11 mouse cellular contexts compared by ENCODE assay signal in genomic region chr4:98778219-98778618, GRCm38 (mm10). TPM values are rescaled to one million over a fixed set of nuclear protein-coding genes. Genes with fewer than 3 reads are reported as not detected.
A peak's percentile ranks its signal among the peaks of the same experiment; 100 is the strongest.
DNase-seq lines count a peak whose midpoint lies in the region; ATAC-seq and TF ChIP-seq lines count a peak whose summit lies in the region.
"Had no signal": no experiment of that assay in that cellular context is flagged by ENCODE, and none has a peak within 500 bp of the region (broad histone marks: within the 10 kb centered on the region; RNA-seq: fewer than 3 reads in every experiment).

No protein-coding gene starts in this region.

- H3K9ac ChIP-seq in kidney, embryonic 14.5 days (ENCODE audit: low read depth, low read length): no peak overlapping the region
- no peak overlapping the region for H3K9ac ChIP-seq in embryonic facial prominence, embryonic 15.5 days
- H3K9ac ChIP-seq in hindbrain, embryonic 13.5 days: peak overlapping the region; percentile 39
- H3K9ac ChIP-seq in midbrain, postnatal 0 days (replicated peaks; ENCODE audit: low read length, poor library complexity, severe bottlenecking): no peak overlapping the region
- H3K9ac ChIP-seq: liver, embryonic 14.5 days had no signal

- no peaks in the 10 kb centered on the region for H3K27me3 ChIP-seq in kidney, embryonic 14.5 days (ENCODE audit: control insufficient read depth, insufficient read depth, low read length)
- peaks cover 3% of the 10 kb centered on the region; the same call in 1 of the 2 replicates for H3K27me3 ChIP-seq in embryonic facial prominence, embryonic 15.5 days
- peaks cover 15% of the 10 kb centered on the region for H3K27me3 ChIP-seq in hindbrain, embryonic 13.5 days
- H3K27me3 ChIP-seq in midbrain, postnatal 0 days (ENCODE audit: insufficient read depth, low read length): no peaks in the 10 kb centered on the region

- peaks cover 13% of the 10 kb centered on the region; the same call in 1 of the 2 replicates for H3K4me1 ChIP-seq in kidney, embryonic 14.5 days (ENCODE audit: control insufficient read depth, insufficient read depth, low read length)
- H3K4me1 ChIP-seq in embryonic facial prominence, embryonic 15.5 days: peaks cover 33% of the 10 kb centered on the region
- peaks cover 11% of the 10 kb centered on the region for H3K4me1 ChIP-seq in hindbrain, embryonic 13.5 days (replicated peaks)
- 0 out of 2 replicates have a peak, but pooled peaks cover 5% of the 10 kb centered on the region for H3K4me1 ChIP-seq in midbrain, postnatal 0 days (ENCODE audit: insufficient read depth, low read length)

- no peak for TF ChIP-seq CTCF in midbrain, postnatal 0 days (IDR thresholded peaks at IDR 0.05)

- no peaks in the 10 kb centered on the region for H3K9me3 ChIP-seq in kidney, embryonic 14.5 days (ENCODE audit: control insufficient read depth, low read length)
- H3K9me3 ChIP-seq in embryonic facial prominence, embryonic 15.5 days (replicated peaks): no peaks in the 10 kb centered on the region
- no peaks in the 10 kb centered on the region for H3K9me3 ChIP-seq in hindbrain, embryonic 13.5 days
- no peaks in the 10 kb centered on the region for H3K9me3 ChIP-seq in midbrain, postnatal 0 days (ENCODE audit: low read length)

- no peak overlapping the region for H3K4me3 ChIP-seq in kidney, embryonic 14.5 days (ENCODE audit: low read length)
- H3K4me3 ChIP-seq in embryonic facial prominence, embryonic 15.5 days (replicated peaks): no peak overlapping the region
- H3K4me3 ChIP-seq in hindbrain, embryonic 13.5 days: no peak overlapping the region
- no peak overlapping the region for H3K4me3 ChIP-seq in midbrain, postnatal 0 days (ENCODE audit: low read depth, low read length)

- WGBS in kidney, embryonic 14.5 days: 22% methylated on average over 16 of the region's 16 CpGs
- 20% methylated on average over 16 of the region's 16 CpGs for WGBS in embryonic facial prominence, embryonic 15.5 days
- WGBS in hindbrain, embryonic 13.5 days: 16% methylated on average over 16 of the region's 16 CpGs
- 27% methylated on average over 16 of the region's 16 CpGs for WGBS in midbrain, postnatal 0 days

- peak overlapping the region; percentile 11; the same call in 1 of the 2 replicates for H3K4me2 ChIP-seq in kidney, embryonic 14.5 days (replicated peaks; ENCODE audit: low read depth, low read length)
- 0 out of 2 replicates have a peak overlapping the region, but pooled peaks have one; percentile 10 for H3K4me2 ChIP-seq in embryonic facial prominence, embryonic 15.5 days (replicated peaks)
- H3K4me2 ChIP-seq in hindbrain, embryonic 13.5 days: peak overlapping the region; percentile 36
- H3K4me2 ChIP-seq in midbrain, postnatal 0 days (ENCODE audit: low read depth, low read length, poor library complexity, severe bottlenecking): peak overlapping the region; percentile 32

- H3K36me3 ChIP-seq in kidney, embryonic 14.5 days (ENCODE audit: control insufficient read depth, insufficient read depth, low read length): no peaks in the 10 kb centered on the region; the same call in 1 of the 2 replicates
- H3K36me3 ChIP-seq in embryonic facial prominence, embryonic 15.5 days: no peaks in the 10 kb centered on the region; the same call in 1 of the 2 replicates
- no peaks in the 10 kb centered on the region for H3K36me3 ChIP-seq in hindbrain, embryonic 13.5 days
- H3K36me3 ChIP-seq in midbrain, postnatal 0 days (ENCODE audit: insufficient read depth, low read length): no peaks in the 10 kb centered on the region

- no peak overlapping the region for H3K27ac ChIP-seq in kidney, embryonic 14.5 days (ENCODE audit: low read depth, low read length)
- no peak overlapping the region for H3K27ac ChIP-seq in embryonic facial prominence, embryonic 15.5 days (replicated peaks)
- H3K27ac ChIP-seq in hindbrain, embryonic 13.5 days: no peak overlapping the region
- no peak overlapping the region for H3K27ac ChIP-seq in midbrain, postnatal 0 days (ENCODE audit: low read depth, low read length)
- H3K27ac ChIP-seq: liver, embryonic 14.5 days had no signal

- DNase-seq in kidney, adult 18-20 months: no peak
- DNase-seq in midbrain, postnatal 0 days (ENCODE audit: low spot score): no peak
- no peak for DNase-seq in yolk sac, embryonic 10.5 days (ENCODE audit: low spot score)
- DNase-seq in spleen, postnatal 14 days (ENCODE audit: low spot score in 2 of 2): no peak
- DNase-seq: gastrocnemius, postnatal 36 days; thymus, postnatal 14 days had no signal

- ATAC-seq in kidney, embryonic 14.5 days (ENCODE audit: low FRiP score, low TSS enrichment): peak; percentile 37; the same call in 1 of the 2 replicates
- ATAC-seq in embryonic facial prominence, embryonic 15.5 days (ENCODE audit: insufficient number of reproducible peaks, low FRiP score, low TSS enrichment, low read depth): no peak
- no peak; the same call in 1 of the 2 replicates for ATAC-seq in hindbrain, embryonic 13.5 days (ENCODE audit: low FRiP score)
- ATAC-seq in midbrain, postnatal 0 days (ENCODE audit: low FRiP score): peak; percentile 32; the same call in 1 of the 2 replicates

RNA-seq across cellular contexts. Expression of gene Kank4, which starts 39.1 kb away (rescaled TPM):
- polyA plus RNA-seq in kidney, embryonic 14.5 days (2014; fragmentation: Nextera tagmentation; extraction: Ambion mirVana): 2.7 and 3.5 TPM in 2 replicates
- polyA plus RNA-seq in embryonic facial prominence, embryonic 15.5 days (2015; fragmentation: Nextera tagmentation; extraction: Ambion mirVana): 1.7 and 2.8 TPM in 2 replicates
- polyA plus RNA-seq in hindbrain, embryonic 13.5 days (2015; fragmentation: Nextera tagmentation; extraction: Ambion mirVana): 0.32 and 0.52 TPM in 2 replicates
- total RNA-seq in midbrain, postnatal 0 days (2014; rRNA removed): 4.2 and 4.4 TPM in 2 replicates
- 0.32 and 0.49 TPM in 2 replicates for polyA plus RNA-seq in midbrain, postnatal 0 days (2015; fragmentation: Nextera tagmentation; extraction: Ambion mirVana)

RNA-seq across cellular contexts. Expression of gene I0C0044D17Rik, which starts 45.4 kb away (rescaled TPM):
- not detected in 2 replicates for polyA plus RNA-seq in kidney, embryonic 14.5 days (2014; fragmentation: Nextera tagmentation; extraction: Ambion mirVana)
- polyA plus RNA-seq in embryonic facial prominence, embryonic 15.5 days (2015; fragmentation: Nextera tagmentation; extraction: Ambion mirVana): not detected in 2 replicates
- not detected in 2 replicates for polyA plus RNA-seq in hindbrain, embryonic 13.5 days (2015; fragmentation: Nextera tagmentation; extraction: Ambion mirVana)
- total RNA-seq in midbrain, postnatal 0 days (2014; rRNA removed): not detected in 2 replicates
- polyA plus RNA-seq in midbrain, postnatal 0 days (2015; fragmentation: Nextera tagmentation; extraction: Ambion mirVana): not detected in 2 replicates
- total RNA-seq: gastrocnemius, postnatal 36 days had no signal
- polyA plus RNA-seq: large intestine, adult 2 months; liver, embryonic 14.5 days had no signal

RNA-seq across cellular contexts. Expression of gene L1td1, which starts 51.7 kb away (rescaled TPM):
- 0.64 and 0.79 TPM in 2 replicates for polyA plus RNA-seq in kidney, embryonic 14.5 days (2014; fragmentation: Nextera tagmentation; extraction: Ambion mirVana)
- polyA plus RNA-seq in embryonic facial prominence, embryonic 15.5 days (2015; fragmentation: Nextera tagmentation; extraction: Ambion mirVana): 0.07 TPM in 1 of 2 replicates, not detected in the other
- 0.08 and 0.14 TPM in 2 replicates for polyA plus RNA-seq in hindbrain, embryonic 13.5 days (2015; fragmentation: Nextera tagmentation; extraction: Ambion mirVana)
- not detected in 2 replicates for total RNA-seq in midbrain, postnatal 0 days (2014; rRNA removed)
- polyA plus RNA-seq in midbrain, postnatal 0 days (2015; fragmentation: Nextera tagmentation; extraction: Ambion mirVana): not detected in 2 replicates
- total RNA-seq: gastrocnemius, postnatal 36 days had no signal
- polyA plus RNA-seq: large intestine, adult 2 months; liver, embryonic 14.5 days had no signal

Comparison
In these comparisons a context has a peak if more than half of its experiments do, and no peak if none do; other contexts are left out.
1. ATAC-seq: peak in kidney, embryonic 14.5 days (single experiment) and midbrain, postnatal 0 days (single experiment); none in embryonic facial prominence, embryonic 15.5 days (single experiment) and hindbrain, embryonic 13.5 days (single experiment).
2. Peak in every context shown above with its lines, with median percentiles within 50 percentile points of each other: H3K4me2 ChIP-seq.